Comparison of ENCODE assay signal across 8 mouse cellular contexts in genomic region chr12:79859354-79860247, GRCm38 (mm10).
DNase-seq lines count a peak whose midpoint lies in the region; ATAC-seq and TF ChIP-seq lines count a peak whose summit lies in the region.

No protein-coding gene starts in this region.

- TF ChIP-seq POLR2A in kidney, adult 2 months (IDR thresholded peaks at IDR 0.05; ENCODE audit: low read depth, low read length), result no peak

- H3K36me3 ChIP-seq in kidney, adult 2 months (ENCODE audit: control insufficient read depth, insufficient read depth, low read length), result no peaks in the 10 kb centered on the region
- no peaks in the 10 kb centered on the region for H3K36me3 ChIP-seq in lung, embryonic 15.5 days
- H3K36me3 ChIP-seq in stomach, embryonic 15.5 days, result no peaks in the 10 kb centered on the region

- peak; percentile 77 for ATAC-seq in lung, embryonic 15.5 days (ENCODE audit: borderline replicate concordance, extremely low read depth, low FRiP score, low TSS enrichment)
- peak; percentile 75 for ATAC-seq in stomach, embryonic 15.5 days (ENCODE audit: insufficient read depth, low FRiP score, low read depth)
- ATAC-seq in CD4-positive, CD25-positive, alpha-beta regulatory T cell, adult 4 months, result no peak

- TF ChIP-seq CTCF in layer of hippocampus, adult 2 months (conservative IDR thresholded peaks at IDR 0.05), result no peak
- TF ChIP-seq CTCF in kidney, adult 2 months (conservative IDR thresholded peaks at IDR 0.05; ENCODE audit: insufficient read depth, insufficient read length, low read depth, low read length), result no peak

- H3K4me2 ChIP-seq in lung, embryonic 15.5 days, result no peak overlapping the region
- H3K4me2 ChIP-seq in stomach, embryonic 15.5 days, result 0 out of 2 replicates have a peak overlapping the region, but pooled peaks have one; percentile 1

- H3K9ac ChIP-seq in lung, embryonic 15.5 days, result peak overlapping the region; percentile 10; the same call in 1 of the 2 replicates
- no peak overlapping the region for H3K9ac ChIP-seq in stomach, embryonic 15.5 days

- H3K27ac ChIP-seq in layer of hippocampus, adult 2 months, result peak overlapping the region; percentile 10
- peak overlapping the region; percentile 29; the same call in 1 of the 2 replicates for H3K27ac ChIP-seq in kidney, adult 2 months (ENCODE audit: insufficient read depth, low read depth, low read length)
- peak overlapping the region; percentile 92 for H3K27ac ChIP-seq in lung, embryonic 15.5 days
- H3K27ac ChIP-seq in stomach, embryonic 15.5 days, result peak overlapping the region; percentile 90

- H3K4me1 ChIP-seq in kidney, adult 2 months (ENCODE audit: control insufficient read depth, insufficient read depth, low read length), result peaks cover 15% of the 10 kb centered on the region
- H3K4me1 ChIP-seq in lung, embryonic 15.5 days, result peaks cover 69% of the 10 kb centered on the region
- peaks cover 45% of the 10 kb centered on the region for H3K4me1 ChIP-seq in stomach, embryonic 15.5 days

- H3K4me3 ChIP-seq in layer of hippocampus, adult 2 months, result no peak overlapping the region
- no peak overlapping the region for H3K4me3 ChIP-seq in kidney, adult 2 months (ENCODE audit: insufficient read depth, low read depth, low read length)
- no peak overlapping the region for H3K4me3 ChIP-seq in lung, embryonic 15.5 days
- H3K4me3 ChIP-seq in stomach, embryonic 15.5 days (replicated peaks), result no peak overlapping the region

- no peaks in the 10 kb centered on the region for H3K27me3 ChIP-seq in kidney, adult 2 months (replicated peaks; ENCODE audit: control insufficient read depth, insufficient read depth, low read length)
- no peaks in the 10 kb centered on the region for H3K27me3 ChIP-seq in lung, embryonic 15.5 days
- no peaks in the 10 kb centered on the region for H3K27me3 ChIP-seq in stomach, embryonic 15.5 days (replicated peaks)

- H3K9me3 ChIP-seq in lung, embryonic 15.5 days, result no peaks in the 10 kb centered on the region
- no peaks in the 10 kb centered on the region for H3K9me3 ChIP-seq in stomach, embryonic 15.5 days

- no peak for DNase-seq in layer of hippocampus, adult 2 months (ENCODE audit: low spot score in 2 of 2)
- no peak for DNase-seq in layer of hippocampus, adult 9-10 months (ENCODE audit: low spot score)
- DNase-seq in heart, adult 9 months (ENCODE audit: low spot score in 2 of 2), result peak; percentile 78 to 84
- peak; percentile 78 for DNase-seq in kidney, adult 2 months
- no peak for DNase-seq in thymus, postnatal 0 days (ENCODE audit: low spot score)

- WGBS in kidney, adult 2 months, result 42% methylated on average over 14 of the region's 14 CpGs
- WGBS in lung, embryonic 15.5 days, result 11% methylated on average over 14 of the region's 14 CpGs
- 18% methylated on average over 14 of the region's 14 CpGs for WGBS in stomach, embryonic 15.5 days

Comparison
In these comparisons a context has a peak if more than half of its experiments do, and no peak if none do; other contexts are left out.
1. DNase-seq: peak in heart, adult 9 months (2 of 2) and kidney, adult 2 months (single experiment); none in layer of hippocampus, adult 2 months (0 of 2), layer of hippocampus, adult 9-10 months (single experiment) and thymus, postnatal 0 days (single experiment).
2. H3K27ac ChIP-seq: peak in every context shown above with its lines; median percentile 92 in lung, embryonic 15.5 days; 90 in stomach, embryonic 15.5 days; 29 in kidney, adult 2 months; 10 in layer of hippocampus, adult 2 months.